Mouse (Mus musculus) hindbrain, embryonic 15.5 days (tissue): ENCODE measurements around the gene Gpn1. TPM values are rescaled to one million over a fixed set of nuclear protein-coding genes. Genes with fewer than 3 reads are reported as not detected.
"Not testable (repeated sequence)": the region's sequence is repeated elsewhere in the genome, so short reads cannot be mapped to it uniquely, and the experiment has no call there.

Source experiments
- ATAC-seq: fragments of 200-750 bp; cut with Nextera tagmentation; 2 replicates; pipeline ENCODE4 v1.8.0; 2017; ENCODE audit warnings: low read depth, moderate number of reproducible peaks, moderate TSS enrichment; ENCODE audit not compliant: low FRiP score
- H3K27ac ChIP-seq: fragments of 300-500 bp; sonication (generic); replicated peaks from 2 replicates; pipeline ENCODE4 v1.5.1; 2015; ENCODE audit warnings: mild to moderate bottlenecking, inconsistent platforms
- H3K27me3 ChIP-seq: fragments of 300-500 bp; sonication (generic); 2 replicates; pipeline ENCODE4 v1.6.1; 2015; ENCODE audit warnings: control low read depth, inconsistent platforms
- H3K36me3 ChIP-seq: fragments of 300-500 bp; sonication (generic); 2 replicates; pipeline ENCODE4 v1.6.1; 2015; ENCODE audit warnings: control low read depth, inconsistent platforms
- H3K4me1 ChIP-seq: fragments of 300-500 bp; sonication (generic); replicated peaks from 2 replicates; pipeline ENCODE4 v1.6.1; 2015; ENCODE audit warnings: control low read depth, inconsistent platforms
- H3K4me2 ChIP-seq: fragments of 300-500 bp; sonication (generic); 2 replicates; pipeline ENCODE4 v1.6.1; 2015; ENCODE audit warnings: moderate library complexity, mild to moderate bottlenecking, inconsistent platforms
- H3K4me3 ChIP-seq: fragments of 300-500 bp; sonication (generic); 2 replicates; pipeline ENCODE4 v1.5.1; 2015; ENCODE audit warnings: mild to moderate bottlenecking, inconsistent platforms
- H3K9ac ChIP-seq: fragments of 300-500 bp; sonication (generic); 2 replicates; pipeline ENCODE4 v1.6.1; 2015; ENCODE audit warnings: inconsistent platforms
- H3K9me3 ChIP-seq: fragments of 300-500 bp; sonication (generic); 2 replicates; pipeline ENCODE4 v1.6.1; 2016; ENCODE audit warnings: control low read depth, inconsistent platforms
- WGBS: fragments of 180-500 bp; shearing (Covaris S2); methylation state at CpG from one replicate; pipeline ENCODE4 v1.1.7; 2015; 5-methylcytosine and 5-hydroxymethylcytosine counted together
- polyA plus RNA-seq: library from polyadenylated mRNA; unstranded; fragments of >200 nt; fragmentation: Nextera tagmentation; extraction: Ambion mirVana; gene quantifications from 2 replicates; pipeline ENCODE4 v1.2.1, GENCODE M21; 2015

Gene Gpn1
- polyA plus RNA-seq, 1 experiment from 2014 or later: 80.6 TPM

GRCm38 (mm10) chr5:31489116-31489769 lies 5.3 kb upstream of the Gpn1 start:
- H3K27ac ChIP-seq: no peak overlapping the region
- no peaks in the 10 kb centered on the region for H3K9me3 ChIP-seq
- WGBS: 74% methylated on average over 7 of the region's 7 CpGs
- no peaks in the 10 kb centered on the region for H3K27me3 ChIP-seq
- no peak overlapping the region for H3K4me3 ChIP-seq
- peaks cover 3% of the 10 kb centered on the region; the same call in 1 of the 2 replicates for H3K4me1 ChIP-seq
- no peak overlapping the region for H3K4me2 ChIP-seq
- no peak for ATAC-seq
- H3K36me3 ChIP-seq: no peaks in the 10 kb centered on the region
- no peak overlapping the region for H3K9ac ChIP-seq

- no peak for ATAC-seq
- Histone ChIP-seq H3K27me3 (no peaks in the 10 kb centered on the region), H3K9ac (no peak overlapping the region), H3K27ac (no peak overlapping the region), H3K4me3 (no peak overlapping the region), H3K36me3 (peaks cover 6% of the 10 kb centered on the region), H3K9me3 (no peaks in the 10 kb centered on the region), H3K4me2 (no peak overlapping the region), H3K4me1 (peaks cover 14% of the 10 kb centered on the region)
- WGBS: 66% methylated on average over 1 of the region's 1 CpGs
These were observed 2.5 kb upstream of the Gpn1 start for GRCm38 (mm10) chr5:31492031-31492430.

- WGBS: 96% methylated on average over 10 of the region's 10 CpGs
- Histone ChIP-seq H3K27ac (no peak overlapping the region), H3K4me3 (no peak overlapping the region), H3K9me3 (no peaks in the 10 kb centered on the region), H3K27me3 (no peaks in the 10 kb centered on the region), H3K9ac (no peak overlapping the region), H3K4me2 (no peak overlapping the region), H3K4me1 (no peaks in the 10 kb centered on the region), H3K36me3 (peaks cover 84% of the 10 kb centered on the region)
- ATAC-seq: no peak
These were observed 10.3 kb downstream of the Gpn1 start for GRCm38 (mm10) chr5:31504843-31505242.

DNA sequence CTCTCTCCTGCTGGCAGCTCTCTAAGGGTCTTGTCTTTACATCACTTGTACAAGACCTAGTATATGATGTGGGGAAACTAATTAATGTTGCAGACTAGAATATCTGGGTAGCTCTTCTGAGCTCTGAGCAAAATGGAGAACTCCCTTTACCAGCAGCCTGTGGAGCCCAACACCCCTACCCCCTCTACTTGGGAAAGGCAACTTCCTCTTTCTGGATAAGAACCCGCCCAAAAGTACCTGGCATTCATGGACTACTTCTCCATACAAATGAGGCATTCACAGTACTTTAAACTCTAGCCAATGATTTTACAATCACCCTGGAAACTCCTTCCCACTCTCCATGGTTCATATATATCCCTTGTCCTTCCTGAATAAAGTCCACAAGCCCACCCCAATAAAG lies 17.9 kb downstream of the Gpn1 start:
- Histone ChIP-seq H3K27me3 (no peaks in the 10 kb centered on the region), H3K36me3 (peaks cover 78% of the 10 kb centered on the region), H3K4me3 (no peak overlapping the region), H3K9me3 (no peaks in the 10 kb centered on the region), H3K27ac (no peak overlapping the region), H3K4me2 (no peak overlapping the region), H3K4me1 (no peaks in the 10 kb centered on the region), H3K9ac (no peak overlapping the region)
- no peak for ATAC-seq
- WGBS: 79% methylated on average over 1 of the region's 1 CpGs

DNA sequence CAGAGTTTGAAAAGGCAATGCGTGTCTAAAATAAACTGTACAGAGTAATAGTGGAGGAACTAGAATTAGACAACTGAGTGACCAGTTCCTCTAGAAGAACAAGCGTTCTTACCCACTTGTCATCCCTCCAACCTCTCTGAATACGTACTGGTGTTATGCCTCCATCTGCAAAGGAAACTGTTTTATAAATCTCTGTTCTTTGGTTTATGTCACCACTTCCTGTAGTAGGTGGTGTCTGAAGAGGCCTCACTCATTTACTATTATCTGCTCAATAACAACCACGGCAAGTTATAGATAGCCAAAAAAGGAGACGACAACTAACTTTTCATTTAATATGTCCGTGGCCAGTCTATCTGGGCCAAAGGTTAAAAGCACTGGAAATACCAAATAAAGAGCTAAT lies 26.0 kb downstream of the Gpn1 start:
- H3K4me3 ChIP-seq: no peak overlapping the region
- no peaks in the 10 kb centered on the region for H3K9me3 ChIP-seq
- 94% methylated on average over 6 of the region's 6 CpGs for WGBS
- peaks cover 60% of the 10 kb centered on the region for H3K36me3 ChIP-seq
- H3K9ac ChIP-seq: no peak overlapping the region
- no peak for ATAC-seq
- H3K27ac ChIP-seq: no peak overlapping the region
- no peak overlapping the region for H3K4me2 ChIP-seq
- H3K27me3 ChIP-seq: no peaks in the 10 kb centered on the region
- peaks cover 13% of the 10 kb centered on the region for H3K4me1 ChIP-seq

GRCm38 (mm10) chr5:31526354-31527116 lies 32.0 kb downstream of the Gpn1 start, which contains the start of gene Slc4a1ap:
TSS of gene Slc4a1ap (plus strand) at chr5:31526995.
- peaks cover 25% of the 10 kb centered on the region for H3K36me3 ChIP-seq
- H3K4me2 ChIP-seq: peak within 1 kb of the TSS; percentile 98
- peak within 1 kb of the TSS; percentile 89 for H3K27ac ChIP-seq
- no peaks in the 10 kb centered on the region for H3K9me3 ChIP-seq
- H3K4me3 ChIP-seq: peak within 1 kb of the TSS; percentile 93
- H3K27me3 ChIP-seq: no peaks in the 10 kb centered on the region
- peak within 1 kb of the TSS; percentile 90 for H3K9ac ChIP-seq
- peaks cover 38% of the 10 kb centered on the region for H3K4me1 ChIP-seq
- under 1% methylated on average over 28 of the region's 28 CpGs for WGBS
- peak; percentile 89 for ATAC-seq

DNA sequence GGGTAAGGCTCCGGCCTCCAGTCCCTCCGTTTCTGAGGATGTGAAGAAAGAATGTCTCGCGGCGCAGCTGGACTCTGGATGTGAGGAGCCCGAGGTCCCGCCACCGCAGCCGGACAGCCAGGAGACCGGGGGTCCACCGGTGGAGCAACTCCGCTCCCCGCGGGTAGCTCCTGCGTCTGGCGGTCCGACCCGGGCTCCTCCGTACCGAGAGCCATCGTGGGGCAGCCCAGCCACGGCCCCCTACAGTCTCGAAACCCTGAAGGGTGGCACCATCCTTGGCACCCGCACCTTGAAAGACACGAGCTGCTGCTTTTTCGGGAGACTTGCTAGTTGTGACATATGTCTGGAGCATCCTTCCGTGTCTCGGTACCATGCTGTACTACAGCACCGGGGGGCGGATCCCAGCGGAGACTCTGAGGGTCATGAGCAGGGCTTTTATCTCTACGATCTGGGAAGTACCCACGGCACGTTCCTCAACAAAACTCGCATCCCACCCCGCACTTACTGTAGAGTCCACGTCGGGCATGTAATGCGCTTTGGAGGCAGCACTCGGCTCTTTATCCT lies 32.7 kb downstream of the Gpn1 start:
- Histone ChIP-seq H3K27me3 (no peaks in the 10 kb centered on the region), H3K27ac (peak overlapping the region; percentile 89), H3K4me2 (peak overlapping the region; percentile 98), H3K4me1 (peaks cover 38% of the 10 kb centered on the region), H3K4me3 (peak overlapping the region; percentile 93), H3K9me3 (no peaks in the 10 kb centered on the region), H3K9ac (peak overlapping the region; percentile 90), H3K36me3 (peaks cover 27% of the 10 kb centered on the region)
- ATAC-seq: peak; percentile 59
- 4% methylated on average over 40 of the region's 40 CpGs for WGBS

DNA sequence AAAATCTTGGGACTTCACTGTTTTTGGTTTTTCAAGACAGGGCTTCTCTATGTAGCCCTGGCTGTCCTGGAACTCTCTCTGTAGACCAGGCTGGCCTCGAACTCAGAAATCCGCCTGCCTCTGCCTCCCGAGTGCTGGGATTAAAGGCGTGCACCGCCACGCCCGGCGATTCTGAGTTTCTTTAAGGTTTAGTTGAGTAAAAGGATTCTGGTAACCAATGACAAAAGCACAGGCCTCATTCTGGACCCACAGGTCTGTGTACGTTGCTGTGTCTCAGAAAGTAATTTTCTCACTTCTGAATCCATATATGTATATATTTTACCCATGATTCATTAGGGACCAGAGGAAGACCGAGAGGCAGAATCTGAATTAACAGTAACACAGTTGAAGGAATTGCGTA lies 33.2 kb downstream of the Gpn1 start, which contains the start of gene Supt7l:
Gene Supt7l, minus strand, starts transcription at position 101 of the 400 bp plus-strand sequence.
- peak within 1 kb of the TSS; percentile 98 for H3K4me2 ChIP-seq
- H3K27me3 ChIP-seq, ATAC-seq, H3K9me3 ChIP-seq: not testable (repeated sequence)
- WGBS: 82% methylated on average over 11 of the region's 11 CpGs
- H3K9ac ChIP-seq: peak within 1 kb of the TSS; percentile 90
- peaks cover 27% of the 10 kb centered on the region for H3K36me3 ChIP-seq
- peak within 1 kb of the TSS; percentile 93 for H3K4me3 ChIP-seq
- H3K4me1 ChIP-seq: peaks cover 38% of the 10 kb centered on the region
- H3K27ac ChIP-seq: peak within 1 kb of the TSS; percentile 89

GRCm38 (mm10) chr5:31528560-31528959 lies 34.0 kb downstream of the Gpn1 start:
- Histone ChIP-seq H3K9me3 (no peaks in the 10 kb centered on the region), H3K27ac (no peak overlapping the region), H3K9ac (no peak overlapping the region), H3K4me3 (0 out of 2 replicates have a peak overlapping the region, but pooled peaks have one; percentile 93), H3K4me1 (peaks cover 38% of the 10 kb centered on the region), H3K4me2 (peak overlapping the region; percentile 98), H3K27me3 (no peaks in the 10 kb centered on the region), H3K36me3 (peaks cover 35% of the 10 kb centered on the region)
- WGBS: 64% methylated on average over 2 of the region's 2 CpGs
- no peak for ATAC-seq

GRCm38 (mm10) chr5:31535228-31535627 lies 40.7 kb downstream of the Gpn1 start:
- 93% methylated on average over 2 of the region's 2 CpGs for WGBS

GRCm38 (mm10) chr5:31559401-31559800 lies 64.9 kb downstream of the Gpn1 start:
- H3K4me3 ChIP-seq: no peak overlapping the region
- H3K9me3 ChIP-seq: no peaks in the 10 kb centered on the region
- H3K27ac ChIP-seq: no peak overlapping the region
- no peak for ATAC-seq
- WGBS: 29% methylated on average over 1 of the region's 1 CpGs
- no peaks in the 10 kb centered on the region for H3K27me3 ChIP-seq
- peaks cover 24% of the 10 kb centered on the region for H3K36me3 ChIP-seq
- H3K4me2 ChIP-seq: no peak overlapping the region
- no peaks in the 10 kb centered on the region for H3K4me1 ChIP-seq
- H3K9ac ChIP-seq: no peak overlapping the region

More at GRCm38 (mm10) chr5:31535228-31535627, 40.7 kb downstream of the Gpn1 start:
- Histone ChIP-seq H3K4me1 (no peaks in the 10 kb centered on the region), H3K27me3 (no peaks in the 10 kb centered on the region), H3K4me3 (no peak overlapping the region), H3K36me3 (peaks cover 85% of the 10 kb centered on the region), H3K4me2 (no peak overlapping the region), H3K9me3 (no peaks in the 10 kb centered on the region), H3K27ac (no peak overlapping the region), H3K9ac (no peak overlapping the region)
- no peak for ATAC-seq

GRCm38 (mm10) chr5:31560352-31560751 lies 65.8 kb downstream of the Gpn1 start:
- ATAC-seq: no peak
- H3K36me3 ChIP-seq: peaks cover 16% of the 10 kb centered on the region
- H3K4me3 ChIP-seq: no peak overlapping the region
- H3K4me2 ChIP-seq: no peak overlapping the region
- no peaks in the 10 kb centered on the region for H3K27me3 ChIP-seq
- H3K4me1 ChIP-seq: no peaks in the 10 kb centered on the region
- H3K27ac ChIP-seq: no peak overlapping the region
- no peak overlapping the region for H3K9ac ChIP-seq
- WGBS: 97% methylated on average over 2 of the region's 2 CpGs
- H3K9me3 ChIP-seq: no peaks in the 10 kb centered on the region
